Mouse (Mus musculus) heart, adult 2 months (tissue): ENCODE measurements at regions not wholly inside any gene's neighbourhood (a gene's known extent, or its start where the extent isn't known, plus 50 kb on each side); places are given as distances from the start of the nearest gene placed in this dataset.

Source experiments
- CTCF ChIP-seq: fragments of 200-600 bp; IDR thresholded peaks from 2 replicates; pipeline ENCODE4 v1.8.1; 2022; ENCODE audit warnings: antibody characterized with exemption, mild to moderate bottlenecking, moderate library complexity
- POLR2A ChIP-seq: fragments of 200-500 bp; IDR thresholded peaks from 2 replicates; pipeline ENCODE4 v1.6.1; 2011; ENCODE audit warnings: mild to moderate bottlenecking, low read depth, low read length, control low read depth; ENCODE audit not compliant: insufficient read depth

DNA sequence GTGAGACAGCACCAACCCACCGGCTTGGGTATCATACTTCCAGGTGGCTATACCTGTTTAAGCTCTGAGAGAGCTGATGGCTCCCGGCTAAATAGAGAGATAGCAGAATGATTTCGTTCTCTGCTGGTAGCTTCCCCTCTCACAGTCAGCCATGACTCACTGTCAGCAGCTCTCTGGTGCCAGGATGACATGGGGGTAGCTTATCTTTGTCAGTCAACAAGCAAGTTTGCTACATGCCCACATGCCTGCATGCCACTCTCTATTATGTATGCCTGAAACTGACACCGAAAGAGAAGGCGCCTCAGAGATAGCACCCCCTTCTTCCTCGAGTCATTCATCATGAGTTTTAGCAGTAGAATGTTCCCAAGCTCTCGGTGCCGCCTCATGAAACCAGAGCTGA lies 419.2 kb downstream of the Dmrt2 start:
- TF ChIP-seq POLR2A (no peak), CTCF (no peak)
